Mouse (Mus musculus): Measurements from ENCODE around the gene Bin2. TPM values are rescaled to one million over a fixed set of nuclear protein-coding genes. Genes with fewer than 3 reads are reported as not detected.

Gene Bin2
- 2.1 and 4.0 TPM in 2 replicates for polyA plus RNA-seq (2016; fragmentation: Nextera tagmentation; extraction: Ambion mirVana)

DNA sequence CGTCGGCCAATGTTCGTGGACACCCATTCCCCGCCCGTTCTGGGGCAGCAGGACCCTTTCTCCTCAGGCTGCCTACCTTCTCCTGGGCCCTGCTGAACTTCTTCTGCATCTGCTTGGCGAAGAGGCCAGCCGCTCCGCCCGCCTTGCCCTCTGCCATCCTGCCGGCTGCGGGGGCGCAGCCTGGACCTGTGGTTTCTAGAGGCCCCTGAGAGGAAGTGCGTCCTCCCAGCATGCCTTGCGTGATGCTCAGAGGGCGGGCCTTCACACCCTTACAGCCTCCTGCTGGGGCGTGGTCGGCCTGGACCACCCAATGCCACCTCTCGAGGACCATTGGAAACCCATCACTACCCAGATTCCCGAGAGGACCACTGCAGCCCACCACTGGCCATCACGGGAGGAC, at the start of gene Bin2:
Bin2 (minus strand) TSS at position 217 of the 400 bp plus-strand sequence.
- peaks cover 22% of the 10 kb centered on the region for H3K4me1 ChIP-seq
- no peaks in the 10 kb centered on the region for H3K36me3 ChIP-seq (replicated peaks)
- 88% methylated on average over 20 of the region's 20 CpGs for WGBS
- no peak within 1 kb of the TSS for H3K4me3 ChIP-seq
- peaks cover 12% of the 10 kb centered on the region; the same call in 1 of the 2 replicates for H3K27me3 ChIP-seq (replicated peaks; ENCODE audit: low read depth, poor library complexity, severe bottlenecking)
- no peak for DNase-seq (ENCODE audit: low spot score)
- H3K27ac ChIP-seq (replicated peaks), result no peak within 1 kb of the TSS
- no peaks in the 10 kb centered on the region for H3K9me3 ChIP-seq

DNA sequence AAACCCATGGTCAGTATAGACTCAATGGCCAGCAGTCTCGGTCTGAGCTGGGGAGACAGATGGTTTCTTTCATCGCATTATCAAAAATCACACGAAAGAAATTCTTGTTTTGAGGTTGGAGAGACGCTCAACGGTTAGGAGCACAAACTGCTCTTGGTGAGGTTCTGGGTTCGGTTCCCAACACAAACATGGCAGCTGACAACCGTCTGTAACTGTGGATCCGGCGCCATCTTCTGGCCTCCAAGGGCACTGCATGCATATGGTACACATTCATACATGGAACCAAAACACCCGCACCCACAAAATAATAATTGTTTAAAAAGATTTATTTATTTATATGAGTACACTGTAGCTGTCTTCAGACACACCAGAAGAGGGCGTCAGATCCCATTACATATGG, 49.2 kb upstream of the Bin2 start:
- no peak overlapping the region for H3K27ac ChIP-seq (replicated peaks)
- no peak for DNase-seq (ENCODE audit: low spot score)
- H3K36me3 ChIP-seq (replicated peaks), result no peaks in the 10 kb centered on the region
- 0 out of 2 replicates have a peak, but pooled peaks cover 4% of the 10 kb centered on the region for H3K4me1 ChIP-seq
- no peaks in the 10 kb centered on the region; the same call in 1 of the 2 replicates for H3K27me3 ChIP-seq (replicated peaks; ENCODE audit: low read depth, poor library complexity, severe bottlenecking)
- H3K9me3 ChIP-seq, result no peaks in the 10 kb centered on the region
- WGBS, result 79% methylated on average over 11 of the region's 11 CpGs
- H3K4me3 ChIP-seq, result no peak overlapping the region

DNA sequence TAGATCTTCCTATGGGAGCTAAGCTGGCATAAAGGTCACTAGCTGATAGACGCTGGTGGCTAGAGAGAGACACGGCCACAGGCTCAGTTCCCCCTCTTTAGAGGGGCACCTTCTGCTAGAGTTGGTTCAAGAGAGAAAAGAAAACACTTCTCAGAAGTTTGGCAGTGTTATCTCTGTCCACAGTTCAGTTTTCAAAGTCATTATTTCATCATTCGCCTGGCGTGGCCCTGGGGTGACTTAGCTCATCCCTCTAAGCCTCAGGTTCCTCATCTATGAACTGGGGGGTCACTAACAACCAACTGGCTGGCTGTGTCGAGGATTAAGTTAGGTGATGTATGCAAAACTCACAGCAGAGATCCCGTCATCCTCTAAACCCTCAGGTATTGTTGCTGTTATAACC, 48.6 kb upstream of the Bin2 start:
- no peaks in the 10 kb centered on the region for H3K9me3 ChIP-seq
- WGBS, result 85% methylated on average over 6 of the region's 6 CpGs
- no peaks in the 10 kb centered on the region for H3K36me3 ChIP-seq (replicated peaks)
- H3K27me3 ChIP-seq (replicated peaks; ENCODE audit: low read depth, poor library complexity, severe bottlenecking), result no peaks in the 10 kb centered on the region; the same call in 1 of the 2 replicates
- DNase-seq (ENCODE audit: low spot score), result no peak
- no peak overlapping the region for H3K4me3 ChIP-seq
- no peak overlapping the region for H3K27ac ChIP-seq (replicated peaks)
- peaks cover 10% of the 10 kb centered on the region for H3K4me1 ChIP-seq

DNA sequence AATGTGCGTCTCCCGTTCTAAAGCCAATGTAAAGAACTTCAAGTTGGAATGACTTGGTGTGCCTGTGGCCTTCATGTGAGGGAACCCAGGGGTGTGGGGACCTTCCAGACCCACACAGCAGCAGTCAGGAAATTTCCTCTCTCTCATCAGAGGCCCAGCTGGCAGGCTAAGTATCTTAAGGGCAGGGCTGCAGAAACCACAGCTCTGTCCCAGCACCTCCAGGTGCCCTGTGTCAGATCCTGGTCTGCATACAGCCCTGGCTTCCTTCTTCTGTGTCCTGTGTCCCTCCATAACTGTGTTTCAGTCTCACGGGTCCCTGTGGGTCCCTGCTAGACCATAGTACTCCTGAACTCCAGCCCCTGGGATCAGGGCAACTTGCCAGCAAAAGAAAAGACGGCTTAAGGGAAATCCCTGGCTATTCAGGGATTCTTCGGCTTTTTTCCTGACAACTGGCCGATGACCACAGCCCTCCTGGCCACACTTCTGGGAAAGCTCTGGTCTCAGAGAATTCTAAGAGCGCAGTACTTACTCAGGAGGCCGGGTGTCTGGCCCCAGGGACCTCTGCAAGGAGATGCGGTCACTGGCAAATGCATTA, 46.1 kb upstream of the Bin2 start:
- Histone ChIP-seq H3K4me3 (no peak overlapping the region), H3K4me1 (peaks cover 18% of the 10 kb centered on the region), H3K9me3 (no peaks in the 10 kb centered on the region), H3K27ac (replicated peaks) (no peak overlapping the region), H3K36me3 (replicated peaks) (no peaks in the 10 kb centered on the region), H3K27me3 (replicated peaks; ENCODE audit: low read depth, poor library complexity, severe bottlenecking) (no peaks in the 10 kb centered on the region)
- no peak for DNase-seq (ENCODE audit: low spot score)
- 73% methylated on average over 9 of the region's 9 CpGs for WGBS

DNA sequence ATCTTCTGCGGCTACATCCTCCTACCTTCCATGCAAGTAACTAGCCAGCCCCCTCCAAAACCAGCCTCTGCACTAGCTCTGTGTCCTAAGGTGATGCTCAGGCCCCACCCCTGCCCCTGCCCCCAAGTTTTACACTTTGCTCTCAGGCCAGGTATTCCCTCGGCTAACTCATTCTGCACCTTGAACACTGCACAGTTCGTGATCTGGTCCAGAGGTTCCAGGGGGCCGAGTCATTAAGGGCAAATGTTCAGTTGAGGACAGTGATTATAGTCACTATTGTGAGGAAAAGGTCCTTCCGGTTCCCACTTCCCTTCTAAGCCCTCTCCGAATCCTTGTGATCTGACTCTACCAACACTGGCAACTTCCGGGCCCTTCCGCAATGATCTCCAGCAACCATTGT, 45.1 kb upstream of the Bin2 start:
- peaks cover 18% of the 10 kb centered on the region for H3K4me1 ChIP-seq
- H3K27ac ChIP-seq (replicated peaks), result no peak overlapping the region
- DNase-seq (ENCODE audit: low spot score), result no peak
- H3K9me3 ChIP-seq, result no peaks in the 10 kb centered on the region
- no peak overlapping the region for H3K4me3 ChIP-seq
- WGBS, result 89% methylated on average over 8 of the region's 8 CpGs
- no peaks in the 10 kb centered on the region for H3K27me3 ChIP-seq (replicated peaks; ENCODE audit: low read depth, poor library complexity, severe bottlenecking)
- H3K36me3 ChIP-seq (replicated peaks), result no peaks in the 10 kb centered on the region

DNA sequence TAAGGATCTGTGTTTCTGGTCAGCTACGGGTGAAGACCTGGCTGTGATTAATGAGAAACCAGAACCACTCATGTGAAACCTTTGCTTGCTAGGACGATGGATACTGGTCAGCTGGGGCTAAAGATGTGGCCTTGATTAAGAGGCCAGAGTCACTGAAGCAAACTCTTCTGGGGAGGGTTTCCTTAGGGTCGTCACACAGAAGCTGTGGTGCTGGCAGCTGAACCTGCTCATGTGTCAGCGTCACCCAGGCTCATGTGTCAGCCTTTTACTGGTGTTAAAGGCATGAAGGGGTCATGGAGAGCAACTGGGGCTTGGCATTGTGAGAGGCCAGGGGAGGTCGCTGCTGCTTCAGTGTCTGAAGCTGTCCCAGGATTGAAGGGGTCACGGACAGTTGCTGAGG, 41.5 kb upstream of the Bin2 start:
- H3K27ac ChIP-seq (replicated peaks), result no peak overlapping the region
- WGBS, result 63% methylated on average over 6 of the region's 6 CpGs
- H3K4me1 ChIP-seq, result peaks cover 26% of the 10 kb centered on the region
- no peaks in the 10 kb centered on the region for H3K36me3 ChIP-seq (replicated peaks)
- H3K9me3 ChIP-seq, result no peaks in the 10 kb centered on the region
- H3K4me3 ChIP-seq, result no peak overlapping the region
- DNase-seq (ENCODE audit: low spot score), result no peak
- no peaks in the 10 kb centered on the region; the same call in 1 of the 2 replicates for H3K27me3 ChIP-seq (replicated peaks; ENCODE audit: low read depth, poor library complexity, severe bottlenecking)

DNA sequence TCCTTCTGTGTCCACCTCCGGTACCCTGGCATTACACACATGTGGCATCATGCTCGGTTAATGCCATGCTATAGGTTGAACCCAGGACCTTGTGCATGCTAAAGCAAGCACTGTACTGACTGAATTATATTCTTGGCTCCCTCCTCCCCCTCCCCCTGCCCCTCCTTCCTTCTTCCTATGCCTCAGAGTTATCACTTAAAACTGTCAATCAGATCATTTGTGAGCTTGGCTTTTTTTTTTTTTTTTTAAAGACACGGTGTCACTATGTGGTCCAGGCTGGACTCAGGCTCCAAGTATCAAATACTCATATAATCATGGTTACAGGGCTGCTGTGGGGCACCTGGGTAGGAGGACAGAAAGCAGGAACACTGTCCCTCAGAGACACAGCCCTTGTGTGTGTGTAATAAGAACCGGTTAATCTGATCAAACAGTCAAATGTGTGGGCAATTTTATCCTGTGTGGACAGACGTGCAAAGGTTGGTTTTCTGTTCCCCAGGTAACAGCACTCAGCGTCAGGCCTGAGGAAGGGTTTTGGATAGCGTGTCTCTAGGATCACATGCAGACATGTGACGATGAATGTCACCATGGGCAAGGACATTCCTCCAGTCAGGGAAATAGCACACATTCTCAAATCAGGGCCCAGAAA, 39.2 kb upstream of the Bin2 start:
- peaks cover 34% of the 10 kb centered on the region for H3K4me1 ChIP-seq
- 79% methylated on average over 8 of the region's 8 CpGs for WGBS
- no peak overlapping the region for H3K27ac ChIP-seq (replicated peaks)
- H3K4me3 ChIP-seq, result no peak overlapping the region
- H3K9me3 ChIP-seq, result no peaks in the 10 kb centered on the region
- no peak for DNase-seq (ENCODE audit: low spot score)
- peaks cover 14% of the 10 kb centered on the region for H3K27me3 ChIP-seq (replicated peaks; ENCODE audit: low read depth, poor library complexity, severe bottlenecking)
- no peaks in the 10 kb centered on the region for H3K36me3 ChIP-seq (replicated peaks)

DNA sequence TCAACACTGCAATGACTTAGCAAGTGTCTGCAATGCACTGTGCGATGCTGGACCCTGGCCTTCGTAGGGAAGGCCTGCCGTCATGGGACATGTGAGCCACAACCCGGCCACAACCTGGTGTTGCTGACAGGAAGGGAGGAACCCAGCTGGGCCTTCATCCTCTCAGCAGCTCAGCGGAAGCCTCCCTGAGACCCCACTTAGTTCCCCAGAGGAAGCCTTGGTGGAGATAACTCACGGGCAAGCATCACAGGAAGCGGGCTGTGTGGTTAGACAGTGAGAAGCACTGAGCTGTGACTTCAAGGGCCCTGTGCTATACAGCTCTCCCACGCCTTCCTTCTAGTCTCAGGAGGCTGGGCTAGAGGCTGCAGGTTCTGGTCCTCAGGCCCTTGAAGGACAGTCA, 36.9 kb upstream of the Bin2 start:
- 58% methylated on average over 8 of the region's 8 CpGs for WGBS
- no peak for DNase-seq (ENCODE audit: low spot score)
- Histone ChIP-seq H3K27me3 (replicated peaks; ENCODE audit: low read depth, poor library complexity, severe bottlenecking) (peaks cover 25% of the 10 kb centered on the region), H3K4me1 (peaks cover 28% of the 10 kb centered on the region), H3K4me3 (no peak overlapping the region), H3K9me3 (no peaks in the 10 kb centered on the region), H3K36me3 (replicated peaks) (no peaks in the 10 kb centered on the region), H3K27ac (replicated peaks) (no peak overlapping the region)

DNA sequence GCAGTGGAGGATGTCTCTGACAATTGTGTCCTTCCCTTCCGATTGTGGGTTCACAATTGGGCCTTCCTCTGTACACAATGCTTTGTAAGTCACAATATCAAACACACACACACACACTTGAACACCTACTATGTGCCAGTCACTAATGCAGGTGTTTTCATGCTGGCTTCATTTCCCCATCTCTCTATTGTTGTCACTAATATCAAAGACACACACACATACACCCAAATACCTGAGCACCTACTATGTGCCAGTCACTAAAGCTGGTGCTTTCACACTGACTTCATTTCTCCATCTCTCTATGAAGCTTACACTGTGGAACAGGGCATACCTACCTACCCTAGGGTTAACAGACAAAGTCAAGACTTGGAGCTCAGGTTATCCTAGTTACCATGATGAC, 36.0 kb upstream of the Bin2 start:
- Histone ChIP-seq H3K27ac (replicated peaks) (no peak overlapping the region), H3K27me3 (replicated peaks; ENCODE audit: low read depth, poor library complexity, severe bottlenecking) (peaks cover 25% of the 10 kb centered on the region), H3K4me1 (peaks cover 23% of the 10 kb centered on the region), H3K36me3 (replicated peaks) (no peaks in the 10 kb centered on the region), H3K9me3 (no peaks in the 10 kb centered on the region), H3K4me3 (no peak overlapping the region)
- WGBS, result 80% methylated on average over 1 of the region's 1 CpGs
- DNase-seq (ENCODE audit: low spot score), result no peak

DNA sequence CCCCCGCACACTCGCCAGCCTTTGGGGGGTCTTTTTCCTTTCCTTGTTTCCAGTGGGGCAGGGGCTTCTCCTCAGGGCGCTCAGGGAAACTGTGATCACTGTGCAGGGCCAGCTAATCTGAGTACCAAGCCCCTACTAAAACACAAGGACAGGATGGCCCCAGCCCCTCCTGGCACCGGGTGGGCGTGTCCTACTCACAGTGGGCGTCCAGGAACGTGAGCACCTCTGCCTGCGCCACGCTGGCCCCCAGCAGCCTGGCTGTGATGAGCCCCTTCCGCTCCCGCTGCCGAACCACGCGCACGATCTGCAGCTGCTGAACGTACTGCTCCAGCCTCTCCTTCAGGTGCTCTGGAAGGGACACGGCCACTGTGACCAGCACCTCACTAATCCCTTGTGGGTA, 34.6 kb upstream of the Bin2 start:
- 4% methylated on average over 17 of the region's 17 CpGs for WGBS

DNA sequence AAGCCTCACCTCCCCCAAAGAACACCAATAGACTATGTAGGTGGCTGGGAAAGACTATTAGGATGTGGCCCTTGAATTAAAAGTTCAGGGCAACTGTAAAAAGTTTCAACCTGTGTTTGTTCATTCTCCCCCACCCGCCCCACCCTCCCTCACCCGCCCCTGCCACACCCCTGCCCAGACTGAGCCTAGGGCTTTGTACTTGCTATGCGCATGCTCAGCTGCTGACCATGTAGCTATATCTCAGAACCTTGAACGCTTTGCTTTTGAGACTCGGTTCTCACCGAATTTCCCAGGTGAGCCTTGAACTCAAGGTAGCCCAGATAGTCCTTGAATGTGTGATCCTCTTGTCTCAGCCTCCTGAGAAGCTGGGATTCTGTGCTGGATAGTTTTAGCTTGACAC, 32.5 kb upstream of the Bin2 start:
- Histone ChIP-seq H3K4me3 (no peak overlapping the region), H3K27me3 (replicated peaks; ENCODE audit: low read depth, poor library complexity, severe bottlenecking) (peaks cover 32% of the 10 kb centered on the region), H3K27ac (replicated peaks) (no peak overlapping the region), H3K9me3 (no peaks in the 10 kb centered on the region), H3K4me1 (peaks cover 25% of the 10 kb centered on the region), H3K36me3 (replicated peaks) (no peaks in the 10 kb centered on the region)
- DNase-seq (ENCODE audit: low spot score), result no peak
- WGBS, result 75% methylated on average over 6 of the region's 6 CpGs

More for the DNA sequence above, 34.6 kb upstream of the Bin2 start:
- H3K9me3 ChIP-seq, result no peaks in the 10 kb centered on the region
- peaks cover 28% of the 10 kb centered on the region for H3K27me3 ChIP-seq (replicated peaks; ENCODE audit: low read depth, poor library complexity, severe bottlenecking)
- 0 out of 2 replicates have a peak overlapping the region, but pooled peaks have one; percentile 32 for H3K27ac ChIP-seq (replicated peaks)
- peaks cover 23% of the 10 kb centered on the region for H3K4me1 ChIP-seq
- peak overlapping the region; percentile 44 for H3K4me3 ChIP-seq
- no peaks in the 10 kb centered on the region for H3K36me3 ChIP-seq (replicated peaks)
- peak; percentile 38 for DNase-seq (ENCODE audit: low spot score)

DNA sequence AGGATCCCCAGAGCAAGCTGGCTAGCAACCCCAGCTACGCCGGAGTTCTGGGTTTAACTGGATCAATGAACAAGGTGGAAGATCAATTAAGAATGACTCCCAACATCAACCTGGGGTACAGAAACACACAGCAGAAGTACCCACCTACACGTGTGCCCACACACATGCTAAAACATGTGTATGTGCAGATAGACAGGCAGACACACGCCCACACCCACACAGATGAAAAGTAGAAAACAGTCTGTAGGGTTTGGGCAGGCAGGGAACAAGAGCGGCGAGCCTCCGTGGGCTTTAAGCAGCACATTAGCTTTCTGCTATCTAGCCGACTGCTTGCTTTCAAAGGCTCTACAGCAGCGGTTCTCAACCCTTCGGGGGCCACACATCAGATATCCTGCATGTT, 31.8 kb upstream of the Bin2 start:
- Histone ChIP-seq H3K4me3 (no peak overlapping the region), H3K27ac (replicated peaks) (no peak overlapping the region), H3K27me3 (replicated peaks; ENCODE audit: low read depth, poor library complexity, severe bottlenecking) (peaks cover 37% of the 10 kb centered on the region), H3K9me3 (no peaks in the 10 kb centered on the region), H3K4me1 (peaks cover 19% of the 10 kb centered on the region), H3K36me3 (replicated peaks) (no peaks in the 10 kb centered on the region)
- 72% methylated on average over 10 of the region's 10 CpGs for WGBS
- no peak for DNase-seq (ENCODE audit: low spot score)

DNA sequence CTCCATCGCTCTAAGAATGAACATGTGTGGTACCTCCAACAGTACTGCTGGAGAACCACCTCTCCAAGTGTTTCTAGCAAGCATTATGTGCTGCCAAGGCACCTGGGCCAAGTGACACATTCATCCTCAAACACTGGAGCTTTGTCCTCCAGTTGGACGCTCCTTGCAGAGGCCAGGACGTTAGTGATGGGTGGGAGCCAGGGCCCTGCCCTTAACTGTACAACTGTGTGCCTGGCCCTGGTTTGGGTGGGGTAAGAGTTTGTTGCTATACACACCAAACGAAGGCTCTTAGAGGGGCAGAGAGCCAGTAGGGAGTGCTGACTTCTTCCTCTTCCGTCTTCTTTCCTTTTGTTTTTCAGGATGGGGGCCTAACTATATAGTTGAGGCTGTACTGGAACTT, 31.1 kb upstream of the Bin2 start:
- Histone ChIP-seq H3K4me3 (no peak overlapping the region), H3K27ac (replicated peaks) (no peak overlapping the region), H3K9me3 (no peaks in the 10 kb centered on the region), H3K36me3 (replicated peaks) (no peaks in the 10 kb centered on the region), H3K4me1 (peaks cover 14% of the 10 kb centered on the region), H3K27me3 (replicated peaks; ENCODE audit: low read depth, poor library complexity, severe bottlenecking) (peaks cover 38% of the 10 kb centered on the region)
- no peak for DNase-seq (ENCODE audit: low spot score)
- WGBS, result 74% methylated on average over 5 of the region's 5 CpGs
